Comparison of ENCODE assay signal across 32 mouse cellular contexts in genomic region chr15:78614536-78614935, GRCm38 (mm10). TPM values are rescaled to one million over a fixed set of nuclear protein-coding genes. Genes with fewer than 3 reads are reported as not detected.
A peak's percentile ranks its signal among the peaks of the same experiment; 100 is the strongest.
DNase-seq lines count a peak whose midpoint lies in the region; ATAC-seq and TF ChIP-seq lines count a peak whose summit lies in the region.
"Had no signal": no experiment of that assay in that cellular context is flagged by ENCODE, and none has a peak within 500 bp of the region (broad histone marks: within the 10 kb centered on the region; RNA-seq: fewer than 3 reads in every experiment).

No protein-coding gene starts in this region.

- ATAC-seq in heart, embryonic 12.5 days (ENCODE audit: insufficient number of reproducible peaks, low FRiP score), result no peak
- ATAC-seq in intestine, embryonic 15.5 days, result no peak
- ATAC-seq: forebrain, embryonic 14.5 days; hindbrain, postnatal 0 days; lung, postnatal 0 days; midbrain, embryonic 13.5 days had no signal

- H3K27me3 ChIP-seq in spleen, adult 2 months (ENCODE audit: control insufficient read depth, insufficient read depth, low read length), result no peaks in the 10 kb centered on the region
- no peaks in the 10 kb centered on the region for H3K27me3 ChIP-seq in thymus, adult 2 months (ENCODE audit: control insufficient read depth, insufficient read depth, low read length)
- peaks cover 16% of the 10 kb centered on the region; the same call in 1 of the 2 replicates for H3K27me3 ChIP-seq in heart, embryonic 12.5 days (replicated peaks)
- no peaks in the 10 kb centered on the region for H3K27me3 ChIP-seq in intestine, embryonic 15.5 days (replicated peaks)
- H3K27me3 ChIP-seq: embryonic facial prominence, embryonic 12.5 days; limb, embryonic 15.5 days; liver, embryonic 13.5 days; neural tube, embryonic 15.5 days; stomach, embryonic 15.5 days had no signal

- TF ChIP-seq CTCF in spleen, adult 2 months (IDR thresholded peaks at IDR 0.05; ENCODE audit: extremely low read depth, insufficient read depth, insufficient read length, insufficient replicate concordance), result no peak
- no peak for TF ChIP-seq CTCF in thymus, adult 2 months (IDR thresholded peaks at IDR 0.05; ENCODE audit: borderline replicate concordance, control insufficient read depth, extremely low read depth, insufficient read depth, low read length, poor library complexity)

- no peak overlapping the region for H3K4me3 ChIP-seq in spleen, adult 2 months (ENCODE audit: extremely low read depth, insufficient read depth, insufficient read length)
- H3K4me3 ChIP-seq in thymus, adult 2 months (ENCODE audit: control insufficient read depth, insufficient read depth, low read length), result no peak overlapping the region
- no peak overlapping the region for H3K4me3 ChIP-seq in heart, embryonic 12.5 days
- no peak overlapping the region for H3K4me3 ChIP-seq in intestine, embryonic 15.5 days (replicated peaks)
- H3K4me3 ChIP-seq: embryonic facial prominence, embryonic 12.5 days; gastrocnemius, adult 2 months; heart, embryonic 15.5 days; hindbrain, embryonic 12.5 days; limb, embryonic 10.5 days; limb, embryonic 15.5 days; liver, embryonic 13.5 days; midbrain, embryonic 13.5 days; neural tube, embryonic 15.5 days; stomach, embryonic 15.5 days had no signal

- H3K36me3 ChIP-seq in spleen, adult 2 months (ENCODE audit: control insufficient read depth, insufficient read depth, low read length), result peaks cover 59% of the 10 kb centered on the region
- H3K36me3 ChIP-seq in thymus, adult 2 months (ENCODE audit: control insufficient read depth, insufficient read depth, low read length), result no peaks in the 10 kb centered on the region
- no peaks in the 10 kb centered on the region for H3K36me3 ChIP-seq in heart, embryonic 12.5 days
- no peaks in the 10 kb centered on the region for H3K36me3 ChIP-seq in intestine, embryonic 15.5 days
- H3K36me3 ChIP-seq: embryonic facial prominence, embryonic 12.5 days; heart, embryonic 15.5 days; hindbrain, embryonic 12.5 days; limb, embryonic 10.5 days; limb, embryonic 15.5 days; liver, embryonic 13.5 days; midbrain, embryonic 13.5 days; neural tube, embryonic 15.5 days; stomach, embryonic 15.5 days had no signal

- WGBS in spleen, adult 2 months, result 56% methylated on average over 7 of the region's 7 CpGs
- 37% methylated on average over 7 of the region's 7 CpGs for WGBS in thymus, adult 2 months
- WGBS in heart, embryonic 12.5 days, result 81% methylated on average over 7 of the region's 7 CpGs
- WGBS in intestine, embryonic 15.5 days, result 86% methylated on average over 7 of the region's 7 CpGs

- no peaks in the 10 kb centered on the region for H3K9me3 ChIP-seq in heart, embryonic 12.5 days (replicated peaks)
- no peaks in the 10 kb centered on the region for H3K9me3 ChIP-seq in intestine, embryonic 15.5 days
- H3K9me3 ChIP-seq: embryonic facial prominence, embryonic 12.5 days; heart, embryonic 15.5 days; hindbrain, embryonic 12.5 days; limb, embryonic 10.5 days; limb, embryonic 15.5 days; liver, embryonic 13.5 days; midbrain, embryonic 13.5 days; neural tube, embryonic 15.5 days; stomach, embryonic 15.5 days had no signal

- H3K4me1 ChIP-seq in spleen, adult 2 months (ENCODE audit: control insufficient read depth, insufficient read depth, insufficient read length), result peaks cover 3% of the 10 kb centered on the region; the same call in 1 of the 2 replicates
- H3K4me1 ChIP-seq in thymus, adult 2 months (replicated peaks; ENCODE audit: control insufficient read depth, insufficient read depth, low read length), result peaks cover 44% of the 10 kb centered on the region
- H3K4me1 ChIP-seq in heart, embryonic 12.5 days (replicated peaks), result peaks cover 7% of the 10 kb centered on the region
- H3K4me1 ChIP-seq in intestine, embryonic 15.5 days (replicated peaks), result no peaks in the 10 kb centered on the region
- H3K4me1 ChIP-seq: stomach, embryonic 15.5 days had no signal

- DNase-seq in spleen, adult 2 months (ENCODE audit: low read depth in 1 of 2, low spot score in 2 of 2), result no peak
- DNase-seq in spleen, postnatal 14 days (ENCODE audit: low spot score in 2 of 2), result no peak
- peak; percentile 87 for DNase-seq in induced T-regulatory cell, adult 2 months (ENCODE audit: low read depth)
- DNase-seq in thymus, adult 2 months, result peak; percentile 52
- peak; percentile 48 to 66 for DNase-seq in thymus, postnatal 36 days
- no peak for DNase-seq in frontal cortex, adult 2 months (ENCODE audit: extremely low spot score in 1 of 2, low spot score in 1 of 2)
- DNase-seq: adrenal gland, postnatal 14 days; cerebellum, adult 11 months; cerebellum, adult 9-10 months; cerebellum, postnatal 36 days; gastrocnemius, adult 2 months; kidney, adult 18-20 months; kidney, postnatal 4 days; liver, embryonic 13.5 days; lung, adult 18-20 months; lung, postnatal 4 days; right cerebral cortex, postnatal 25 days; spleen, adult 18-20 months had no signal

- H3K9ac ChIP-seq in heart, embryonic 12.5 days, result no peak overlapping the region
- no peak overlapping the region for H3K9ac ChIP-seq in intestine, embryonic 15.5 days
- H3K9ac ChIP-seq: embryonic facial prominence, embryonic 12.5 days; heart, embryonic 15.5 days; hindbrain, embryonic 12.5 days; limb, embryonic 15.5 days; liver, embryonic 13.5 days; midbrain, embryonic 13.5 days; neural tube, embryonic 15.5 days; stomach, embryonic 15.5 days had no signal

- TF ChIP-seq POLR2A in spleen, adult 2 months (IDR thresholded peaks at IDR 0.05; ENCODE audit: low read depth, low read length), result no peak
- no peak for TF ChIP-seq POLR2A in thymus, adult 2 months (IDR thresholded peaks at IDR 0.05; ENCODE audit: control insufficient read depth, extremely low read depth, insufficient read depth, low read length, poor library complexity)

- H3K27ac ChIP-seq in spleen, adult 2 months (ENCODE audit: insufficient read depth, low read length), result peak overlapping the region; percentile 61
- peak overlapping the region; percentile 24 for H3K27ac ChIP-seq in thymus, adult 2 months (ENCODE audit: control insufficient read depth, insufficient read depth, low read length)
- no peak overlapping the region for H3K27ac ChIP-seq in heart, embryonic 12.5 days (ENCODE audit: poor library complexity, severe bottlenecking)
- no peak overlapping the region for H3K27ac ChIP-seq in intestine, embryonic 15.5 days
- H3K27ac ChIP-seq: embryonic facial prominence, embryonic 12.5 days; gastrocnemius, adult 2 months; heart, embryonic 15.5 days; hindbrain, embryonic 12.5 days; hindbrain, postnatal 0 days; limb, embryonic 10.5 days; limb, embryonic 15.5 days; liver, embryonic 13.5 days; midbrain, embryonic 13.5 days; neural tube, embryonic 15.5 days; stomach, embryonic 15.5 days had no signal

- H3K4me2 ChIP-seq in heart, embryonic 12.5 days, result no peak overlapping the region
- H3K4me2 ChIP-seq in intestine, embryonic 15.5 days (replicated peaks), result no peak overlapping the region
- H3K4me2 ChIP-seq: embryonic facial prominence, embryonic 12.5 days; heart, embryonic 15.5 days; hindbrain, embryonic 12.5 days; limb, embryonic 15.5 days; liver, embryonic 13.5 days; midbrain, embryonic 13.5 days; neural tube, embryonic 15.5 days; stomach, embryonic 15.5 days had no signal

RNA-seq across cellular contexts. Expression of gene Cyth4, which starts 17.7 kb away (rescaled TPM):
- polyA plus RNA-seq in spleen, adult 2 months (2012; rRNA removed), result 136 and 148 TPM in 2 replicates
- polyA plus RNA-seq in thymus, adult 2 months (2012; rRNA removed), result 81.1 and 83.6 TPM in 2 replicates
- polyA plus RNA-seq in heart, embryonic 12.5 days (2016; fragmentation: Nextera tagmentation; extraction: Ambion mirVana), result 3.8 and 4.8 TPM in 2 replicates
- polyA plus RNA-seq in intestine, embryonic 15.5 days (2015; fragmentation: Nextera tagmentation; extraction: Ambion mirVana), result 8.0 and 8.2 TPM in 2 replicates
- 14.7 and 16.9 TPM in 2 replicates for polyA plus RNA-seq in frontal cortex, adult 2 months (2012; rRNA removed)

RNA-seq across cellular contexts. Expression of gene Rac2, which starts 42.0 kb away (rescaled TPM):
- 1,941 and 2,027 TPM in 2 replicates for polyA plus RNA-seq in spleen, adult 2 months (2012; rRNA removed)
- polyA plus RNA-seq in thymus, adult 2 months (2012; rRNA removed), result 1,833 and 1,914 TPM in 2 replicates
- polyA plus RNA-seq in heart, embryonic 12.5 days (2016; fragmentation: Nextera tagmentation; extraction: Ambion mirVana), result 5.5 and 6.9 TPM in 2 replicates
- 15.7 and 21.4 TPM in 2 replicates for polyA plus RNA-seq in intestine, embryonic 15.5 days (2015; fragmentation: Nextera tagmentation; extraction: Ambion mirVana)
- polyA plus RNA-seq in frontal cortex, adult 2 months (2012; rRNA removed), result 2.7 and 4.7 TPM in 2 replicates
- polyA plus RNA-seq: C2C12 had no signal

Comparison
In these comparisons a context has a peak if more than half of its experiments do, and no peak if none do; other contexts are left out.
1. DNase-seq: peak in induced T-regulatory cell, adult 2 months (single experiment), thymus, adult 2 months (single experiment) and thymus, postnatal 36 days (2 of 2); none in spleen, adult 2 months (0 of 2), spleen, postnatal 14 days (0 of 2) and frontal cortex, adult 2 months (0 of 2).
2. H3K27ac ChIP-seq: peak in spleen, adult 2 months (single experiment) and thymus, adult 2 months (single experiment); none in heart, embryonic 12.5 days (single experiment) and intestine, embryonic 15.5 days (single experiment).
3. RNA of gene Rac2, which starts 42.0 kb away (polyA plus RNA-seq): 1,941 to 2,027 TPM in spleen, adult 2 months and 1,833 to 1,914 TPM in thymus, adult 2 months; 15.7 to 21.4 TPM in intestine, embryonic 15.5 days, 5.5 to 6.9 TPM in heart, embryonic 12.5 days and 2.7 to 4.7 TPM in frontal cortex, adult 2 months; every median in the first group is over 10 times any median in the second.